Mouse (Mus musculus) heart, postnatal 0 days (tissue): ENCODE results near the gene Tspan18. TPM values are rescaled to one million over a fixed set of nuclear protein-coding genes. Genes with fewer than 3 reads are reported as not detected.

Experiments
- ATAC-seq: fragments of 200-750 bp; cut with Nextera tagmentation; 2 replicates; pipeline ENCODE4 v1.8.0; 2017; ENCODE audit warnings: low read depth, moderate number of reproducible peaks, moderate library complexity; ENCODE audit not compliant: insufficient read depth
- DNase-seq: peaks from one replicate; pipeline ENCODE4 v3.0.0-alpha.2; 2016; ENCODE audit warnings: low spot score
- H3K27ac ChIP-seq: fragments of 300-500 bp; sonication (generic); 2 replicates; pipeline ENCODE4 v1.5.1; 2014; ENCODE audit warnings: low read depth, mild to moderate bottlenecking
- H3K27me3 ChIP-seq: fragments of 300-500 bp; sonication (generic); 2 replicates; pipeline ENCODE4 v1.6.1; 2014; ENCODE audit warnings: low read length, mixed read lengths; ENCODE audit not compliant: control insufficient read depth, insufficient read depth
- H3K36me3 ChIP-seq: fragments of 300-500 bp; sonication (generic); replicated peaks from 2 replicates; pipeline ENCODE4 v1.6.1; 2014; ENCODE audit warnings: low read length, mixed read lengths; ENCODE audit not compliant: control insufficient read depth, insufficient read depth
- H3K4me1 ChIP-seq: fragments of 300-500 bp; sonication (generic); 2 replicates; pipeline ENCODE4 v1.6.1; 2014; ENCODE audit warnings: antibody characterized with exemption; ENCODE audit not compliant: control insufficient read depth, insufficient read depth
- H3K4me2 ChIP-seq: fragments of 300-500 bp; sonication (generic); 2 replicates; pipeline ENCODE4 v1.6.1; 2014; ENCODE audit warnings: low read depth, mild to moderate bottlenecking, low read length, moderate library complexity
- H3K4me3 ChIP-seq: fragments of 300-500 bp; sonication (generic); 2 replicates; pipeline ENCODE4 v1.5.1; 2014; ENCODE audit warnings: low read depth, low read length
- H3K9ac ChIP-seq: fragments of 300-500 bp; sonication (generic); replicated peaks from 2 replicates; pipeline ENCODE4 v1.6.1; 2014; ENCODE audit warnings: low read depth, low read length, mixed read lengths
- H3K9me3 ChIP-seq: fragments of 300-500 bp; sonication (generic); replicated peaks from 2 replicates; pipeline ENCODE4 v1.6.1; 2016; ENCODE audit warnings: low read length; ENCODE audit not compliant: control insufficient read depth
- CTCF ChIP-seq: IDR thresholded peaks from 2 replicates; pipeline ENCODE4 v1.5.1; 2016; ENCODE audit warnings: antibody characterized with exemption, control low read depth, low read depth
- EP300 ChIP-seq: IDR thresholded peaks from 2 replicates; pipeline ENCODE4 v1.6.1; 2016; ENCODE audit warnings: antibody characterized with exemption, low read depth
- WGBS: fragments of 180-500 bp; shearing (Covaris S2); extraction: QIAGEN DNeasy Blood & Tissue Kit; methylation state at CpG from one replicate; pipeline ENCODE4 v1.1.7; 2014; 5-methylcytosine and 5-hydroxymethylcytosine counted together
- polyA plus RNA-seq: library from polyadenylated mRNA; unstranded; fragments of >200 nt; fragmentation: Nextera tagmentation; extraction: Ambion mirVana; gene quantifications from 2 replicates; pipeline ENCODE4 v1.2.1, GENCODE M21; 2015
- total RNA-seq: library from RNA; depleted of rRNA; stranded (reverse); fragments of >200 nt; gene quantifications from 2 replicates; pipeline ENCODE4 v1.2.3, GENCODE M21; 2014; ENCODE audit warnings: low replicate concordance

Gene Tspan18
- total and polyA plus RNA-seq, 2 experiments from 2014 or later, result 39.8 to 64.4 TPM

GRCm38 (mm10) chr2:93199531-93199974 lies 134.8 kb downstream of the Tspan18 start:
- ATAC-seq (peak; percentile 65), DNase-seq (peak; percentile 57)
- H3K4me3 ChIP-seq, result no peak overlapping the region
- H3K27ac ChIP-seq, result no peak overlapping the region
- H3K9me3 ChIP-seq, result no peaks in the 10 kb centered on the region
- TF ChIP-seq CTCF (peak; percentile 92), EP300 (0 out of 2 replicates have a peak, but pooled peaks have one; percentile 53)
- peaks cover 12% of the 10 kb centered on the region; the same call in 1 of the 2 replicates for H3K36me3 ChIP-seq
- 27% methylated on average over 13 of the region's 13 CpGs for WGBS
- no peak overlapping the region for H3K4me2 ChIP-seq
- no peaks in the 10 kb centered on the region for H3K4me1 ChIP-seq
- no peak overlapping the region for H3K9ac ChIP-seq
- 0 out of 2 replicates have a peak, but pooled peaks cover 4% of the 10 kb centered on the region for H3K27me3 ChIP-seq

- H3K4me1 ChIP-seq, result no peaks in the 10 kb centered on the region
- H3K27ac ChIP-seq, result no peak overlapping the region
- ATAC-seq, result peak; percentile 53
- H3K27me3 ChIP-seq, result 0 out of 2 replicates have a peak, but pooled peaks cover 4% of the 10 kb centered on the region
- 25% methylated on average over 3 of the region's 3 CpGs for WGBS
- peak; percentile 57 for DNase-seq
- no peak overlapping the region for H3K4me3 ChIP-seq
- no peaks in the 10 kb centered on the region for H3K9me3 ChIP-seq
- no peak overlapping the region for H3K9ac ChIP-seq
- TF ChIP-seq EP300, result no peak
- peak; percentile 97 for TF ChIP-seq CTCF
- H3K4me2 ChIP-seq, result no peak overlapping the region
- peaks cover 12% of the 10 kb centered on the region; the same call in 1 of the 2 replicates for H3K36me3 ChIP-seq
Measured at GRCm38 (mm10) chr2:93198846-93199245, 135.5 kb downstream of the Tspan18 start.

- ATAC-seq (no peak), DNase-seq (no peak)
- Histone ChIP-seq H3K4me1 (no peaks in the 10 kb centered on the region), H3K4me2 (no peak overlapping the region), H3K27me3 (0 out of 2 replicates have a peak, but pooled peaks cover 4% of the 10 kb centered on the region), H3K36me3 (no peaks in the 10 kb centered on the region), H3K27ac (no peak overlapping the region), H3K4me3 (no peak overlapping the region), H3K9me3 (no peaks in the 10 kb centered on the region), H3K9ac (no peak overlapping the region)
- 54% methylated on average over 4 of the region's 4 CpGs for WGBS
- no peak for TF ChIP-seq CTCF
- TF ChIP-seq EP300, result no peak
Measured at GRCm38 (mm10) chr2:93193806-93194205, 140.5 kb downstream of the Tspan18 start.

- Histone ChIP-seq H3K4me1 (no peaks in the 10 kb centered on the region), H3K4me2 (peak overlapping the region; percentile 11; the same call in 1 of the 2 replicates), H3K4me3 (no peak overlapping the region), H3K36me3 (no peaks in the 10 kb centered on the region), H3K9ac (no peak overlapping the region), H3K27me3 (0 out of 2 replicates have a peak, but pooled peaks cover 4% of the 10 kb centered on the region), H3K27ac (no peak overlapping the region), H3K9me3 (no peaks in the 10 kb centered on the region)
- ATAC-seq, result no peak
- DNase-seq, result no peak
- 35% methylated on average over 6 of the region's 6 CpGs for WGBS
- TF ChIP-seq EP300, result no peak
- TF ChIP-seq CTCF, result no peak
Measured at GRCm38 (mm10) chr2:93192671-93193080, 141.6 kb downstream of the Tspan18 start.

- DNase-seq (no peak), ATAC-seq (no peak)
- TF ChIP-seq CTCF, result no peak
- no peak for TF ChIP-seq EP300
- Histone ChIP-seq H3K4me3 (no peak overlapping the region), H3K9me3 (no peaks in the 10 kb centered on the region), H3K27me3 (0 out of 2 replicates have a peak, but pooled peaks cover 4% of the 10 kb centered on the region), H3K4me1 (no peaks in the 10 kb centered on the region), H3K4me2 (peak overlapping the region; percentile 11; the same call in 1 of the 2 replicates), H3K9ac (no peak overlapping the region), H3K27ac (peak overlapping the region; percentile 47; the same call in 1 of the 2 replicates), H3K36me3 (no peaks in the 10 kb centered on the region)
- 44% methylated on average over 9 of the region's 9 CpGs for WGBS
Measured at GRCm38 (mm10) chr2:93192182-93192560, 142.1 kb downstream of the Tspan18 start.
